Mouse (Mus musculus) liver, embryonic 15.5 days (tissue): Measurements from ENCODE around the gene Dnaic2. TPM values are rescaled to one million over a fixed set of nuclear protein-coding genes. Genes with fewer than 3 reads are reported as not detected.

ENCODE experiments used
- ATAC-seq: fragments of 200-750 bp; cut with Nextera tagmentation; 2 replicates; pipeline ENCODE4 v1.8.0; 2017; ENCODE audit warnings: moderate number of reproducible peaks, mild to moderate bottlenecking, moderate library complexity; ENCODE audit not compliant: insufficient read depth
- H3K27ac ChIP-seq: fragments of 300-500 bp; sonication (generic); replicated peaks from 2 replicates; pipeline ENCODE4 v1.5.1; 2015; ENCODE audit warnings: mild to moderate bottlenecking, inconsistent platforms
- H3K27me3 ChIP-seq: fragments of 300-500 bp; sonication (generic); 2 replicates; pipeline ENCODE4 v1.6.1; 2015; ENCODE audit warnings: mild to moderate bottlenecking, inconsistent platforms
- H3K36me3 ChIP-seq: fragments of 300-500 bp; sonication (generic); replicated peaks from 2 replicates; pipeline ENCODE4 v1.6.1; 2015; ENCODE audit warnings: moderate library complexity, mild to moderate bottlenecking, inconsistent platforms
- H3K4me1 ChIP-seq: fragments of 300-500 bp; sonication (generic); replicated peaks from 2 replicates; pipeline ENCODE4 v1.6.1; 2015; ENCODE audit warnings: inconsistent platforms
- H3K4me2 ChIP-seq: fragments of 300-500 bp; sonication (generic); 2 replicates; pipeline ENCODE4 v1.6.1; 2015; ENCODE audit warnings: moderate library complexity, mild to moderate bottlenecking, inconsistent platforms
- H3K4me3 ChIP-seq: fragments of 300-500 bp; sonication (generic); replicated peaks from 2 replicates; pipeline ENCODE4 v1.5.1; 2015; ENCODE audit warnings: mild to moderate bottlenecking, inconsistent platforms
- H3K9ac ChIP-seq: fragments of 300-500 bp; sonication (generic); 2 replicates; pipeline ENCODE4 v1.6.1; 2015; ENCODE audit warnings: moderate library complexity, mild to moderate bottlenecking, inconsistent platforms
- H3K9me3 ChIP-seq: fragments of 300-500 bp; sonication (generic); replicated peaks from 2 replicates; pipeline ENCODE4 v1.6.1; 2016; ENCODE audit warnings: inconsistent platforms
- WGBS: fragments of 180-500 bp; shearing (Covaris S2); methylation state at CpG from one replicate; pipeline ENCODE4 v1.1.7; 2015; ENCODE audit warnings: mixed read lengths; ENCODE audit not compliant: insufficient replicate concordance; 5-methylcytosine and 5-hydroxymethylcytosine counted together
- polyA plus RNA-seq: library from polyadenylated mRNA; unstranded; fragments of >200 nt; fragmentation: Nextera tagmentation; extraction: Ambion mirVana; gene quantifications from 2 replicates; pipeline ENCODE4 v1.2.1, GENCODE M21; 2015

Dnaic2 gene
- polyA plus RNA-seq, 1 experiment from 2014 or later: 0.18 TPM

GRCm38 (mm10) chr11:114801906-114802305 lies 74.7 kb downstream of the Dnaic2 start:
- H3K4me2 ChIP-seq: no peak overlapping the region
- peaks cover 6% of the 10 kb centered on the region; the same call in 1 of the 2 replicates for H3K27me3 ChIP-seq
- no peak overlapping the region for H3K9ac ChIP-seq
- no peak overlapping the region for H3K4me3 ChIP-seq
- no peak overlapping the region for H3K27ac ChIP-seq
- H3K9me3 ChIP-seq: no peaks in the 10 kb centered on the region
- H3K36me3 ChIP-seq: no peaks in the 10 kb centered on the region
- ATAC-seq: no peak
- WGBS: 59% methylated on average over 1 of the region's 1 CpGs
- H3K4me1 ChIP-seq: no peaks in the 10 kb centered on the region

GRCm38 (mm10) chr11:114802540-114803267 lies 75.5 kb downstream of the Dnaic2 start:
- Histone ChIP-seq H3K9ac (no peak overlapping the region), H3K36me3 (no peaks in the 10 kb centered on the region), H3K27me3 (0 out of 2 replicates have a peak, but pooled peaks cover 4% of the 10 kb centered on the region), H3K4me3 (no peak overlapping the region), H3K27ac (no peak overlapping the region), H3K9me3 (no peaks in the 10 kb centered on the region), H3K4me1 (peaks cover 8% of the 10 kb centered on the region), H3K4me2 (no peak overlapping the region)
- 52% methylated on average over 15 of the region's 15 CpGs for WGBS
- ATAC-seq: no peak

- no peak overlapping the region for H3K4me2 ChIP-seq
- ATAC-seq: no peak
- H3K9ac ChIP-seq: no peak overlapping the region
- no peak overlapping the region for H3K4me3 ChIP-seq
- H3K36me3 ChIP-seq: no peaks in the 10 kb centered on the region
- 43% methylated on average over 8 of the region's 8 CpGs for WGBS
- no peaks in the 10 kb centered on the region for H3K27me3 ChIP-seq
- no peaks in the 10 kb centered on the region for H3K9me3 ChIP-seq
- H3K4me1 ChIP-seq: peaks cover 9% of the 10 kb centered on the region
- H3K27ac ChIP-seq: no peak overlapping the region
These were observed 76.8 kb downstream of the Dnaic2 start for GRCm38 (mm10) chr11:114803990-114804389.

- Histone ChIP-seq H3K4me1 (peaks cover 9% of the 10 kb centered on the region), H3K9me3 (no peaks in the 10 kb centered on the region), H3K36me3 (no peaks in the 10 kb centered on the region), H3K27me3 (no peaks in the 10 kb centered on the region), H3K4me3 (no peak overlapping the region), H3K27ac (no peak overlapping the region), H3K9ac (no peak overlapping the region), H3K4me2 (no peak overlapping the region)
- WGBS: 54% methylated on average over 2 of the region's 2 CpGs
- no peak for ATAC-seq
These were observed 79.8 kb downstream of the Dnaic2 start for GRCm38 (mm10) chr11:114807025-114807424.

Other genes with a start within 250 kb of the Dnaic2 start
- gene Rpl38, start 58.9 kb upstream of the Dnaic2 start, polyA plus RNA-seq: 503 and 662 TPM in 2 replicates
- gene Ttyh2, start 52.0 kb upstream of the Dnaic2 start, polyA plus RNA-seq: 8.1 and 10.5 TPM in 2 replicates
- 0.07 TPM in 2 replicates for gene Kif19a, start 38.0 kb downstream of the Dnaic2 start, polyA plus RNA-seq
- 0.25 TPM in 1 of 2 replicates, not detected in the other for gene Btbd17, start 68.5 kb downstream of the Dnaic2 start, polyA plus RNA-seq
- not detected in 2 replicates for gene Gpr142, start 71.5 kb downstream of the Dnaic2 start, polyA plus RNA-seq
- gene Gprc5c, start 123.7 kb downstream of the Dnaic2 start, polyA plus RNA-seq: 15.9 and 19.0 TPM in 2 replicates
- 7.3 and 7.8 TPM in 2 replicates for gene Cd300a, start 162.6 kb downstream of the Dnaic2 start, polyA plus RNA-seq
- gene Cd300lb, start 207.0 kb downstream of the Dnaic2 start, polyA plus RNA-seq: 1.3 and 1.5 TPM in 2 replicates
- not detected in 2 replicates for gene Cd300c, start 241.7 kb downstream of the Dnaic2 start, polyA plus RNA-seq